Mouse (Mus musculus) hindbrain, embryonic 12.5 days (tissue): ENCODE data around the gene Mia. TPM values are rescaled to one million over a fixed set of nuclear protein-coding genes. Genes with fewer than 3 reads are reported as not detected.
A peak's percentile ranks its signal among the peaks of the same experiment; 100 is the strongest.

Source experiments
- ATAC-seq: fragments of 200-750 bp; cut with Nextera tagmentation; 2 replicates; pipeline ENCODE4 v1.8.0; 2017; ENCODE audit warnings: moderate TSS enrichment; ENCODE audit not compliant: low FRiP score
- H3K27ac ChIP-seq: fragments of 300-500 bp; sonication (generic); 2 replicates; pipeline ENCODE4 v1.5.1; 2016; ENCODE audit warnings: mild to moderate bottlenecking
- H3K27me3 ChIP-seq: fragments of 300-500 bp; sonication (generic); 2 replicates; pipeline ENCODE4 v1.6.1; 2016; ENCODE audit warnings: mild to moderate bottlenecking
- H3K36me3 ChIP-seq: fragments of 300-500 bp; sonication (generic); 2 replicates; pipeline ENCODE4 v1.6.1; 2016; ENCODE audit warnings: mild to moderate bottlenecking
- H3K4me1 ChIP-seq: fragments of 300-500 bp; sonication (generic); 2 replicates; pipeline ENCODE4 v1.6.1; 2016
- H3K4me2 ChIP-seq: fragments of 300-500 bp; sonication (generic); replicated peaks from 2 replicates; pipeline ENCODE4 v1.6.1; 2016; ENCODE audit warnings: mild to moderate bottlenecking
- H3K4me3 ChIP-seq: fragments of 300-500 bp; sonication (generic); 2 replicates; pipeline ENCODE4 v1.5.1; 2016; ENCODE audit warnings: mild to moderate bottlenecking
- H3K9ac ChIP-seq: fragments of 300-500 bp; sonication (generic); 2 replicates; pipeline ENCODE4 v1.6.1; 2016; ENCODE audit warnings: mild to moderate bottlenecking, moderate library complexity
- H3K9me3 ChIP-seq: fragments of 300-500 bp; sonication (generic); replicated peaks from 2 replicates; pipeline ENCODE4 v1.6.1; 2016; ENCODE audit warnings: mild to moderate bottlenecking
- WGBS: fragments of 180-500 bp; shearing (Covaris S2); methylation state at CpG from one replicate; pipeline ENCODE4 v1.1.7; 2016; 5-methylcytosine and 5-hydroxymethylcytosine counted together
- polyA plus RNA-seq: library from polyadenylated mRNA; unstranded; fragments of >200 nt; fragmentation: Nextera tagmentation; extraction: Ambion mirVana; gene quantifications from 2 replicates; pipeline ENCODE4 v1.2.1, GENCODE M21; 2016

Mia gene
- polyA plus RNA-seq, 1 experiment from 2014 or later = 20.0 TPM

- 5% methylated on average over 8 of the region's 8 CpGs for WGBS
- Histone ChIP-seq H3K4me1 (peaks cover 59% of the 10 kb centered on the region), H3K9me3 (no peaks in the 10 kb centered on the region)
These were observed 15.3 kb downstream of the Mia start for GRCm38 (mm10) chr7:27165696-27166095.

GRCm38 (mm10) chr7:27165007-27165655, 15.8 kb downstream of the Mia start:
- peak overlapping the region; percentile 87 for H3K4me2 ChIP-seq
- H3K9me3 ChIP-seq = no peaks in the 10 kb centered on the region
- WGBS = 71% methylated on average over 23 of the region's 23 CpGs
- no peak for ATAC-seq
- peak overlapping the region; percentile 69 for H3K4me3 ChIP-seq
- peaks cover 65% of the 10 kb centered on the region for H3K4me1 ChIP-seq
- H3K36me3 ChIP-seq = peaks cover 28% of the 10 kb centered on the region
- peak overlapping the region; percentile 91 for H3K9ac ChIP-seq
- H3K27me3 ChIP-seq = no peaks in the 10 kb centered on the region
- peak overlapping the region; percentile 99 for H3K27ac ChIP-seq

More at GRCm38 (mm10) chr7:27165696-27166095, 15.3 kb downstream of the Mia start:
- H3K9ac ChIP-seq = peak overlapping the region; percentile 91
- H3K27me3 ChIP-seq = no peaks in the 10 kb centered on the region
- peak overlapping the region; percentile 99 for H3K27ac ChIP-seq
- no peak for ATAC-seq
- peak overlapping the region; percentile 87 for H3K4me2 ChIP-seq
- H3K4me3 ChIP-seq = peak overlapping the region; percentile 69
- H3K36me3 ChIP-seq = peaks cover 30% of the 10 kb centered on the region

- Histone ChIP-seq H3K9ac (peak overlapping the region; percentile 91; the same call in 1 of the 2 replicates), H3K4me3 (peak overlapping the region; percentile 69), H3K4me2 (peak overlapping the region; percentile 87), H3K9me3 (no peaks in the 10 kb centered on the region), H3K27ac (no peak overlapping the region), H3K4me1 (peaks cover 68% of the 10 kb centered on the region), H3K27me3 (no peaks in the 10 kb centered on the region), H3K36me3 (peaks cover 32% of the 10 kb centered on the region)
- no peak for ATAC-seq
- 87% methylated on average over 33 of the region's 33 CpGs for WGBS
These were observed 16.6 kb downstream of the Mia start for GRCm38 (mm10) chr7:27164112-27164947.

- H3K9ac ChIP-seq = peak overlapping the region; percentile 91
- H3K4me1 ChIP-seq = peaks cover 68% of the 10 kb centered on the region
- H3K4me3 ChIP-seq = peak overlapping the region; percentile 69; the same call in 1 of the 2 replicates
- WGBS = 80% methylated on average over 5 of the region's 5 CpGs
- H3K27ac ChIP-seq = no peak overlapping the region
- H3K36me3 ChIP-seq = peaks cover 41% of the 10 kb centered on the region
- H3K4me2 ChIP-seq = peak overlapping the region; percentile 87
- H3K9me3 ChIP-seq = no peaks in the 10 kb centered on the region
- no peak for ATAC-seq
- no peaks in the 10 kb centered on the region for H3K27me3 ChIP-seq
These were observed 17.5 kb downstream of the Mia start for GRCm38 (mm10) chr7:27163450-27163805.

GRCm38 (mm10) chr7:27162780-27163449, 18.0 kb downstream of the Mia start:
- Histone ChIP-seq H3K4me1 (peaks cover 67% of the 10 kb centered on the region), H3K9ac (peak overlapping the region; percentile 91), H3K4me2 (peak overlapping the region; percentile 87), H3K27ac (no peak overlapping the region), H3K9me3 (no peaks in the 10 kb centered on the region), H3K36me3 (peaks cover 46% of the 10 kb centered on the region), H3K27me3 (no peaks in the 10 kb centered on the region), H3K4me3 (peak overlapping the region; percentile 69; the same call in 1 of the 2 replicates)
- WGBS = 84% methylated on average over 5 of the region's 5 CpGs
- ATAC-seq = no peak

- peaks cover 59% of the 10 kb centered on the region for H3K4me1 ChIP-seq
- no peak overlapping the region for H3K9ac ChIP-seq
- H3K36me3 ChIP-seq = peaks cover 55% of the 10 kb centered on the region
- H3K9me3 ChIP-seq = no peaks in the 10 kb centered on the region
- no peak for ATAC-seq
- H3K4me3 ChIP-seq = no peak overlapping the region
- H3K27me3 ChIP-seq = no peaks in the 10 kb centered on the region
- no peak overlapping the region for H3K4me2 ChIP-seq
- H3K27ac ChIP-seq = no peak overlapping the region
- WGBS = 82% methylated on average over 4 of the region's 4 CpGs
These were observed 19.2 kb downstream of the Mia start for GRCm38 (mm10) chr7:27161744-27162143.

- ATAC-seq = no peak
- H3K36me3 ChIP-seq = peaks cover 55% of the 10 kb centered on the region
- 0 out of 2 replicates have a peak overlapping the region, but pooled peaks have one; percentile 44 for H3K27ac ChIP-seq
- H3K9me3 ChIP-seq = no peaks in the 10 kb centered on the region
- no peaks in the 10 kb centered on the region for H3K27me3 ChIP-seq
- H3K4me1 ChIP-seq = peaks cover 59% of the 10 kb centered on the region
- H3K4me3 ChIP-seq = no peak overlapping the region
- H3K4me2 ChIP-seq = no peak overlapping the region
- WGBS = 94% methylated on average over 3 of the region's 3 CpGs
- H3K9ac ChIP-seq = no peak overlapping the region
These were observed 20.0 kb downstream of the Mia start for GRCm38 (mm10) chr7:27160921-27161320.

GRCm38 (mm10) chr7:27159882-27160281, 21.1 kb downstream of the Mia start:
- peak; percentile 92 for ATAC-seq
- Histone ChIP-seq H3K36me3 (peaks cover 50% of the 10 kb centered on the region), H3K4me3 (no peak overlapping the region), H3K27ac (no peak overlapping the region), H3K4me1 (peaks cover 50% of the 10 kb centered on the region), H3K9me3 (no peaks in the 10 kb centered on the region), H3K9ac (no peak overlapping the region), H3K4me2 (no peak overlapping the region), H3K27me3 (no peaks in the 10 kb centered on the region)
- 20% methylated on average over 8 of the region's 8 CpGs for WGBS

GRCm38 (mm10) chr7:27159256-27159655, 21.7 kb downstream of the Mia start:
- 100% methylated on average over 6 of the region's 6 CpGs for WGBS
- no peak for ATAC-seq

GRCm38 (mm10) chr7:27158171-27158570, 22.8 kb downstream of the Mia start:
- H3K4me2 ChIP-seq = no peak overlapping the region
- no peak for ATAC-seq
- no peaks in the 10 kb centered on the region for H3K9me3 ChIP-seq
- H3K4me3 ChIP-seq = no peak overlapping the region
- peaks cover 35% of the 10 kb centered on the region for H3K36me3 ChIP-seq
- H3K27me3 ChIP-seq = no peaks in the 10 kb centered on the region
- no peak overlapping the region for H3K27ac ChIP-seq
- 90% methylated on average over 9 of the region's 9 CpGs for WGBS
- no peak overlapping the region for H3K9ac ChIP-seq
- H3K4me1 ChIP-seq = peaks cover 33% of the 10 kb centered on the region

More at GRCm38 (mm10) chr7:27159256-27159655, 21.7 kb downstream of the Mia start:
- no peaks in the 10 kb centered on the region for H3K9me3 ChIP-seq
- no peak overlapping the region for H3K27ac ChIP-seq
- H3K4me1 ChIP-seq = peaks cover 44% of the 10 kb centered on the region
- H3K4me2 ChIP-seq = no peak overlapping the region
- no peak overlapping the region for H3K9ac ChIP-seq
- H3K27me3 ChIP-seq = no peaks in the 10 kb centered on the region
- H3K4me3 ChIP-seq = no peak overlapping the region
- peaks cover 44% of the 10 kb centered on the region for H3K36me3 ChIP-seq

- 81% methylated on average over 13 of the region's 13 CpGs for WGBS
- Histone ChIP-seq H3K9me3 (no peaks in the 10 kb centered on the region), H3K4me2 (no peak overlapping the region), H3K27me3 (no peaks in the 10 kb centered on the region), H3K4me3 (no peak overlapping the region), H3K36me3 (peaks cover 26% of the 10 kb centered on the region), H3K9ac (no peak overlapping the region), H3K27ac (no peak overlapping the region), H3K4me1 (peaks cover 12% of the 10 kb centered on the region)
- ATAC-seq = no peak
These were observed 25.0 kb downstream of the Mia start for GRCm38 (mm10) chr7:27156005-27156404.

GRCm38 (mm10) chr7:27153205-27153764, 27.7 kb downstream of the Mia start, which contains the start of gene Cyp2t4:
Gene Cyp2t4 (plus strand): TSS chr7:27153714.
- Histone ChIP-seq H3K4me1 (no peaks in the 10 kb centered on the region), H3K27ac (0 out of 2 replicates have a peak within 1 kb of the TSS, but pooled peaks have one; percentile 9)
- 72% methylated on average over 10 of the region's 10 CpGs for WGBS

More at GRCm38 (mm10) chr7:27153205-27153764, 27.7 kb downstream of the Mia start, which contains the start of gene Cyp2t4:
- H3K27me3 ChIP-seq = no peaks in the 10 kb centered on the region
- no peaks in the 10 kb centered on the region for H3K9me3 ChIP-seq
- no peak within 1 kb of the TSS for H3K9ac ChIP-seq
- peaks cover 13% of the 10 kb centered on the region for H3K36me3 ChIP-seq
- H3K4me3 ChIP-seq = no peak within 1 kb of the TSS
- no peak for ATAC-seq
- no peak within 1 kb of the TSS for H3K4me2 ChIP-seq
